Mouse (Mus musculus): ENCODE data around the gene Clic3. TPM values are rescaled to one million over a fixed set of nuclear protein-coding genes. Genes with fewer than 3 reads are reported as not detected.

Clic3 gene
- total RNA-seq, 2 experiments from 2014 or later = 0.59 to 1.2 TPM

- intact Hi-C loops (cut with DNase I) = no loop called here
Observed at GRCm38 (mm10) chr2:25502726-25503125, 46.1 kb downstream of the Clic3 start.

GRCm38 (mm10) chr2:25504538-25504937 is 47.9 kb downstream of the Clic3 start:
- intact Hi-C loops (cut with DNase I) = no loop called here
- DNase-seq (ENCODE audit: low spot score in 2 of 2) = no peak

More at GRCm38 (mm10) chr2:25502726-25503125, 46.1 kb downstream of the Clic3 start:
- DNase-seq (ENCODE audit: low spot score in 2 of 2) = no peak

- no peak for DNase-seq (ENCODE audit: low spot score in 2 of 2)
- intact Hi-C loops (cut with DNase I) = no loop called here
Observed at GRCm38 (mm10) chr2:25505000-25505399, 48.4 kb downstream of the Clic3 start.

GRCm38 (mm10) chr2:25505860-25506259 is 49.2 kb downstream of the Clic3 start:
- DNase-seq (ENCODE audit: low spot score in 2 of 2) = no peak
- intact Hi-C loops (cut with DNase I) = no loop called here

- intact Hi-C loops (cut with DNase I) = no loop called here
- no peak for DNase-seq (ENCODE audit: low spot score in 2 of 2)
Observed at GRCm38 (mm10) chr2:25506964-25507363, 50.3 kb downstream of the Clic3 start.

Small RNA genes lying within 50 kb of the gene (microRNA-seq; reads per million reads assigned to microRNA genes)
- 6.1 to 6.6 reads per million in 2 experiments for gene Mir3087

Other genes with a start within 250 kb of the Clic3 start
- 10 to 100 TPM; 49.9 to 52.1 TPM for gene Nelfb, start 245.3 kb upstream of the Clic3 start, total RNA-seq (2021)
- under 1 TPM; 0.27 to 0.44 TPM for gene Stpg3, start 242.2 kb upstream of the Clic3 start, total RNA-seq (2021)
- not detected for gene Fam166a, start 238.1 kb upstream of the Clic3 start, total RNA-seq (2021)
- 100 to 1,000 TPM; 478 to 505 TPM for gene Tubb4b, start 232.1 kb upstream of the Clic3 start, total RNA-seq (2021)
- gene Slc34a3, start 222.5 kb upstream of the Clic3 start, total RNA-seq (2021) = not detected
- gene Rnf224, start 220.1 kb upstream of the Clic3 start, total RNA-seq (2021) = not detected
- gene Rnf208, start 214.6 kb upstream of the Clic3 start, total RNA-seq (2021) = 100 to 1,000 TPM; 220 to 242 TPM
- gene Cysrt1, start 214.4 kb upstream of the Clic3 start, total RNA-seq (2021) = under 1 TPM in 1 of 2 experiments, not detected in 1; 0.79 TPM
- 1 to 10 TPM; 2.3 to 2.8 TPM for gene AL732309.1, start 210.0 kb upstream of the Clic3 start, total RNA-seq (2021)
- gene Tmem203, start 201.4 kb upstream of the Clic3 start, total RNA-seq (2021) = 10 to 100 TPM; 35.3 to 41.3 TPM
- gene Tprn, start 194.2 kb upstream of the Clic3 start, total RNA-seq (2021) = 10 to 100 TPM; 14.2 to 15.7 TPM
- gene Ssna1, start 184.4 kb upstream of the Clic3 start, total RNA-seq (2021) = 10 to 100 TPM; 70.9 to 72.1 TPM
- gene Anapc2, start 184.4 kb upstream of the Clic3 start, total RNA-seq (2021) = 10 to 100 TPM; 69.8 to 73.2 TPM
- gene Tmem210, start 168.7 kb upstream of the Clic3 start, total RNA-seq (2021) = not detected
- not detected for gene Lrrc26, start 166.9 kb upstream of the Clic3 start, total RNA-seq (2021)
- 100 to 1,000 TPM; 477 to 493 TPM for gene Grin1, start 137.7 kb upstream of the Clic3 start, total RNA-seq (2021)
- gene Man1b1, start 124.5 kb upstream of the Clic3 start, total RNA-seq (2021) = 10 to 100 TPM; 57.2 to 59.0 TPM
- 10 to 100 TPM; 28.0 to 31.6 TPM for gene Dpp7, start 100.5 kb upstream of the Clic3 start, total RNA-seq (2021)
- 10 to 100 TPM; 12.2 to 14.8 TPM for gene Uap1l1, start 91.2 kb upstream of the Clic3 start, total RNA-seq (2021)
- 1 to 10 TPM; 6.2 to 7.0 TPM for gene Sapcd2, start 84.5 kb upstream of the Clic3 start, total RNA-seq (2021)
- gene Entpd2, start 61.0 kb upstream of the Clic3 start, total RNA-seq (2021) = 10 to 100 TPM; 14.7 to 17.5 TPM
- gene Npdc1, start 57.5 kb upstream of the Clic3 start, total RNA-seq (2021) = 100 to 1,000 TPM; 366 to 370 TPM
- gene Fut7, start 33.6 kb upstream of the Clic3 start, total RNA-seq (2021) = under 1 TPM; 0.26 to 0.27 TPM
- gene Abca2, start 28.1 kb upstream of the Clic3 start, total RNA-seq (2021) = 100 to 1,000 TPM; 137 to 152 TPM
- 10 to 100 TPM; 64.1 to 66.3 TPM for gene Paxx, start 4.3 kb downstream of the Clic3 start, total RNA-seq (2021)
- 1,000 to 10,000 TPM; 1,462 to 1,765 TPM for gene Ptgds, start 13.2 kb downstream of the Clic3 start, total RNA-seq (2021)
- not detected for gene Lcn12, start 37.1 kb downstream of the Clic3 start, total RNA-seq (2021)
- 100 to 1,000 TPM; 141 to 142 TPM for gene Fbxw5, start 43.9 kb downstream of the Clic3 start, total RNA-seq (2021)
- 1 to 10 TPM in 1 of 2 experiments, under 1 TPM in 1; 0.59 to 1.6 TPM for gene C8g, start 44.9 kb downstream of the Clic3 start, total RNA-seq (2021)
- gene Traf2, start 90.1 kb downstream of the Clic3 start, total RNA-seq (2021) = 1 to 10 TPM; 9.1 to 9.5 TPM
- gene Edf1, start 101.0 kb downstream of the Clic3 start, total RNA-seq (2021) = 100 to 1,000 TPM; 190 to 202 TPM
- gene Mamdc4, start 118.0 kb downstream of the Clic3 start, total RNA-seq (2021) = 1 to 10 TPM; 1.8 to 2.1 TPM
- 100 to 1,000 TPM in 1 of 2 experiments, 10 to 100 TPM in 1; 93.5 to 105 TPM for gene Phpt1, start 118.4 kb downstream of the Clic3 start, total RNA-seq (2021)
- gene Ajm1, start 124.9 kb downstream of the Clic3 start, total RNA-seq (2021) = 100 to 1,000 TPM; 123 to 129 TPM
- gene Rabl6, start 151.7 kb downstream of the Clic3 start, total RNA-seq (2021) = 100 to 1,000 TPM; 117 to 118 TPM
- gene Ccdc183, start 160.8 kb downstream of the Clic3 start, total RNA-seq (2021) = not detected
- gene Tmem141, start 165.2 kb downstream of the Clic3 start, total RNA-seq (2021) = 10 to 100 TPM; 27.2 to 27.7 TPM
- 1 to 10 TPM in 1 of 2 experiments, under 1 TPM in 1; 0.72 to 1.1 TPM for gene Fcna, start 171.2 kb downstream of the Clic3 start, total RNA-seq (2021)
- not detected for gene Lcn8, start 196.3 kb downstream of the Clic3 start, total RNA-seq (2021)
- gene Lcn5, start 201.1 kb downstream of the Clic3 start, total RNA-seq (2021) = not detected
- gene Lcn6, start 219.9 kb downstream of the Clic3 start, total RNA-seq (2021) = not detected
- gene Lcn10, start 225.9 kb downstream of the Clic3 start, total RNA-seq (2021) = not detected
- not detected for gene Obp2a, start 243.2 kb downstream of the Clic3 start, total RNA-seq (2021)
- gene Bmyc, start 249.9 kb downstream of the Clic3 start, total RNA-seq (2021) = 10 to 100 TPM; 85.8 to 98.2 TPM